Mouse (Mus musculus): ENCODE measurements around the gene Lnx2. TPM values are rescaled to one million over a fixed set of nuclear protein-coding genes. Genes with fewer than 3 reads are reported as not detected.

Lnx2 gene
- polyA plus RNA-seq, 2 experiments, result 4.1 to 4.4 TPM

GRCm38 (mm10) chr5:147063215-147063661 is 13.1 kb downstream of the Lnx2 start:
- H3K4me1 ChIP-seq (replicated peaks; ENCODE audit: control insufficient read depth in 2 of 2, insufficient read depth in 2 of 2, low read length in 1 of 2), result peaks cover 0 to 7% of the 10 kb centered on the region in 2 experiments; a peak in 2 of 4 replicates
- no peaks in the 10 kb centered on the region for H3K9me3 ChIP-seq (ENCODE audit: control insufficient read depth, low read length)
- H3K4me2 ChIP-seq (ENCODE audit: low read depth), result no peak overlapping the region
- 47% methylated on average over 8 of the region's 8 CpGs for WGBS (ENCODE audit: insufficient replicate concordance)
- DNase-seq (ENCODE audit: low read depth in 3 of 3, low spot score in 3 of 3), result no peak
- H3K27ac ChIP-seq, result no peak overlapping the region
- ATAC-seq (ENCODE audit: insufficient read depth), result no peak
- H3K36me3 ChIP-seq (replicated peaks; ENCODE audit: control insufficient read depth, insufficient read depth, low read depth), result no peaks in the 10 kb centered on the region
- no peak for TF ChIP-seq CTCF (IDR thresholded peaks at IDR 0.05; ENCODE audit: low read depth)
- TF ChIP-seq EP300 (IDR thresholded peaks at IDR 0.05; ENCODE audit: low read depth), result no peak
- no peak overlapping the region for H3K4me3 ChIP-seq (ENCODE audit: insufficient read depth in 1 of 2, low read depth in 2 of 2, low read length in 2 of 2)
- no peaks in the 10 kb centered on the region for H3K27me3 ChIP-seq (ENCODE audit: control insufficient read depth, insufficient read depth, low read length)
- H3K9ac ChIP-seq (replicated peaks), result no peak overlapping the region

GRCm38 (mm10) chr5:147060024-147060423 is 16.4 kb downstream of the Lnx2 start:
- Histone ChIP-seq H3K36me3 (replicated peaks; ENCODE audit: control insufficient read depth, insufficient read depth, low read depth) (no peaks in the 10 kb centered on the region), H3K27me3 (ENCODE audit: control insufficient read depth, insufficient read depth, low read length) (no peaks in the 10 kb centered on the region), H3K27ac (no peak overlapping the region), H3K9ac (replicated peaks) (no peak overlapping the region), H3K4me3 (ENCODE audit: insufficient read depth in 1 of 2, low read depth in 2 of 2, low read length in 2 of 2) (no peak overlapping the region), H3K4me1 (replicated peaks; ENCODE audit: control insufficient read depth in 2 of 2, insufficient read depth in 2 of 2, low read length in 1 of 2) (peaks cover 0 to 16% of the 10 kb centered on the region in 2 experiments; a peak in 2 of 4 replicates), H3K9me3 (ENCODE audit: control insufficient read depth, low read length) (no peaks in the 10 kb centered on the region), H3K4me2 (ENCODE audit: low read depth) (no peak overlapping the region)
- DNase-seq (ENCODE audit: low read depth in 3 of 3, low spot score in 3 of 3) (no peak), ATAC-seq (ENCODE audit: insufficient read depth) (no peak)
- TF ChIP-seq CTCF (IDR thresholded peaks at IDR 0.05; ENCODE audit: low read depth) (no peak), EP300 (IDR thresholded peaks at IDR 0.05; ENCODE audit: low read depth) (no peak)
- 59% methylated on average over 2 of the region's 2 CpGs for WGBS (ENCODE audit: insufficient replicate concordance)

- DNase-seq (ENCODE audit: low read depth in 3 of 3, low spot score in 3 of 3) (no peak), ATAC-seq (ENCODE audit: insufficient read depth) (no peak)
- no peak overlapping the region for H3K4me3 ChIP-seq (ENCODE audit: insufficient read depth in 1 of 2, low read depth in 2 of 2, low read length in 2 of 2)
- TF ChIP-seq CTCF (IDR thresholded peaks at IDR 0.05; ENCODE audit: low read depth) (no peak), EP300 (IDR thresholded peaks at IDR 0.05; ENCODE audit: low read depth) (no peak)
- H3K36me3 ChIP-seq (replicated peaks; ENCODE audit: control insufficient read depth, insufficient read depth, low read depth), result no peaks in the 10 kb centered on the region
- 69% methylated on average over 9 of the region's 9 CpGs for WGBS (ENCODE audit: insufficient replicate concordance)
- no peaks in the 10 kb centered on the region for H3K9me3 ChIP-seq (ENCODE audit: control insufficient read depth, low read length)
- no peaks in the 10 kb centered on the region for H3K27me3 ChIP-seq (ENCODE audit: control insufficient read depth, insufficient read depth, low read length)
- peaks cover 0 to 16% of the 10 kb centered on the region in 2 experiments; a peak in 2 of 4 replicates for H3K4me1 ChIP-seq (replicated peaks; ENCODE audit: control insufficient read depth in 2 of 2, insufficient read depth in 2 of 2, low read length in 1 of 2)
- no peak overlapping the region for H3K4me2 ChIP-seq (ENCODE audit: low read depth)
- H3K9ac ChIP-seq (replicated peaks), result no peak overlapping the region
- no peak overlapping the region for H3K27ac ChIP-seq
Measured at GRCm38 (mm10) chr5:147059319-147059718, 17.1 kb downstream of the Lnx2 start.

GRCm38 (mm10) chr5:147058661-147059060 is 17.7 kb downstream of the Lnx2 start:
- H3K27me3 ChIP-seq (ENCODE audit: control insufficient read depth, insufficient read depth, low read length), result no peaks in the 10 kb centered on the region
- ATAC-seq (ENCODE audit: insufficient read depth) (no peak), DNase-seq (ENCODE audit: low read depth in 3 of 3, low spot score in 3 of 3) (no peak)
- no peaks in the 10 kb centered on the region for H3K9me3 ChIP-seq (ENCODE audit: control insufficient read depth, low read length)
- no peak overlapping the region for H3K27ac ChIP-seq
- H3K36me3 ChIP-seq (replicated peaks; ENCODE audit: control insufficient read depth, insufficient read depth, low read depth), result no peaks in the 10 kb centered on the region
- no peak overlapping the region for H3K9ac ChIP-seq (replicated peaks)
- peaks cover 0 to 23% of the 10 kb centered on the region in 2 experiments; a peak in 2 of 4 replicates for H3K4me1 ChIP-seq (replicated peaks; ENCODE audit: control insufficient read depth in 2 of 2, insufficient read depth in 2 of 2, low read length in 1 of 2)
- H3K4me3 ChIP-seq (ENCODE audit: insufficient read depth in 1 of 2, low read depth in 2 of 2, low read length in 2 of 2), result no peak overlapping the region
- 76% methylated on average over 5 of the region's 5 CpGs for WGBS (ENCODE audit: insufficient replicate concordance)
- H3K4me2 ChIP-seq (ENCODE audit: low read depth), result no peak overlapping the region
- no peak for TF ChIP-seq CTCF (IDR thresholded peaks at IDR 0.05; ENCODE audit: low read depth)
- no peak for TF ChIP-seq EP300 (IDR thresholded peaks at IDR 0.05; ENCODE audit: low read depth)

GRCm38 (mm10) chr5:147057626-147058414 is 18.6 kb downstream of the Lnx2 start:
- peaks cover 0 to 23% of the 10 kb centered on the region in 2 experiments; a peak in 2 of 4 replicates for H3K4me1 ChIP-seq (replicated peaks; ENCODE audit: control insufficient read depth in 2 of 2, insufficient read depth in 2 of 2, low read length in 1 of 2)
- no peak overlapping the region for H3K27ac ChIP-seq
- H3K36me3 ChIP-seq (replicated peaks; ENCODE audit: control insufficient read depth, insufficient read depth, low read depth), result no peaks in the 10 kb centered on the region

More at GRCm38 (mm10) chr5:147057626-147058414, 18.6 kb downstream of the Lnx2 start:
- 71% methylated on average over 9 of the region's 9 CpGs for WGBS (ENCODE audit: insufficient replicate concordance)
- Histone ChIP-seq H3K9me3 (ENCODE audit: control insufficient read depth, low read length) (no peaks in the 10 kb centered on the region), H3K4me3 (ENCODE audit: insufficient read depth in 1 of 2, low read depth in 2 of 2, low read length in 2 of 2) (no peak overlapping the region), H3K9ac (replicated peaks) (no peak overlapping the region), H3K27me3 (ENCODE audit: control insufficient read depth, insufficient read depth, low read length) (no peaks in the 10 kb centered on the region), H3K4me2 (ENCODE audit: low read depth) (no peak overlapping the region)
- TF ChIP-seq EP300 (IDR thresholded peaks at IDR 0.05; ENCODE audit: low read depth) (no peak), CTCF (IDR thresholded peaks at IDR 0.05; ENCODE audit: low read depth) (no peak)
- ATAC-seq (ENCODE audit: insufficient read depth) (no peak), DNase-seq (ENCODE audit: low read depth in 3 of 3, low spot score in 3 of 3) (no peak)

All from liver, embryonic 14.5 days (tissue).